Mouse (Mus musculus) embryo, embryonic 9.5 days (tissue): ENCODE data around the gene Spaca9.

Experiments used
- DNase-seq: peaks from one replicate; pipeline ENCODE4 v3.0.0-alpha.2; 2017; ENCODE audit errors: extremely low spot score

Gene Spaca9

GRCm38 (mm10) chr2:28699361-28700335, at the start of gene Spaca9, which contains the start of gene Ak8:
TSS of gene Spaca9 (minus strand) at chr2:28699727.
TSS of gene Ak8 (plus strand) at chr2:28700164.
- DNase-seq: peak; percentile 90

DNA sequence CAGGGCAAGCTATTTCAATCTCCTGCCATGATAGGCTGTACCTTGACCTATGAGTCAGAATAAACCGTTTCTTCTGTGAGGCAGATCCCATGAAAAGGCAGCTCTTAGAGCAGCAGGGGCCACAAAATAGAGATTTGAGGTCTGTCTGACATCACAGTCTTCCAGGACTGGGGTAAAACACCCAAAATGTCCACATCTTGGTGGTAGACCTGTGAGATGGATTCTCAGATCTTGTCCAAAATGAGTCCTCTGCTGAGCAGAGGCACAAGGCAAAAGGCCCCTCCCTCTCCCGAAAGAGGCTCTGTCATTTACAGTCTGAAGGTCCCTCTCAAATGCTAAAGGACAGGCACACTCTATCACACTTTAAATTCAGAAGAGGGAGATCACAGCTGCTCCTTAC, 48.2 kb upstream of the Spaca9 start:
- DNase-seq: no peak

GRCm38 (mm10) chr2:28746682-28747332, 47.3 kb upstream of the Spaca9 start:
- DNase-seq: no peak

- no peak for DNase-seq
Observed at GRCm38 (mm10) chr2:28742701-28743100, 43.2 kb upstream of the Spaca9 start.

- DNase-seq: no peak
Observed at GRCm38 (mm10) chr2:28740159-28740558, 40.6 kb upstream of the Spaca9 start.

DNA sequence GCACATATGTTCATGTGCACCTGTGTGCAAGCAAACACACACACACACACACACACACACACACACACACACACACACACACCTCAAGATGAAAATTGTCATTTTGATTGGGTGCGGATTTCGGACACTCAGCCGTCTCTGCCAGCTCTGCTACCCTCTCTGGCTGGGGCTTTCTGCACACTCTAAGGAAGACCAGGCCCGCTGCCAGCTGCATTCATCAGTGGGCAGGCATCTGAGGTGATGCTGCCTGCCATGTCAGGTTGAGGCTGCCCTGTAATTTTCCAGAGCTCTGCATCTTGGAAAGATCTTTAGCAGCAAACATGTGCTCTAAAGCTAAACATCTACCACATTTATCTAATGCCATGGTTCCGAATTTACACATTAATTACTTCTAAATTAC, 37.6 kb upstream of the Spaca9 start:
- DNase-seq: no peak

DNA sequence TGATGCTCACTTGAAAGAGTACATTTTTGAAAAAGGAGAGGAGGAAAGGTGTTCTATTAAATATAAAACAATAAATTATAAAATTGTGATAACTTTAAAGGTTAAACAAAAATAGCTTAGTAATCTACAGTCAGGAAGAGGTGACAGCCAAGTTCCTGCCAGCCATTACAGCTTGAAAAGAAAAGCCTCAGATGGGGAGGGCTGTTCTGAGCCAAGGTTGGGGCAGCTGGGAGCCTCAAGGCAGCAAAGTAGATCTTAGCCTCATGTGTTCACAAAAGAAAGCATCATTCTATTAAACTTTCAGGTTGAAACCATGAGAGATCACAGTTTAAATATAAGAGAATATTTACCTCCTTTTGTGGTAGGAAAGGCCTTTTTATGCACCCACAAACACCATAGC, 31.1 kb upstream of the Spaca9 start:
- DNase-seq: no peak

DNA sequence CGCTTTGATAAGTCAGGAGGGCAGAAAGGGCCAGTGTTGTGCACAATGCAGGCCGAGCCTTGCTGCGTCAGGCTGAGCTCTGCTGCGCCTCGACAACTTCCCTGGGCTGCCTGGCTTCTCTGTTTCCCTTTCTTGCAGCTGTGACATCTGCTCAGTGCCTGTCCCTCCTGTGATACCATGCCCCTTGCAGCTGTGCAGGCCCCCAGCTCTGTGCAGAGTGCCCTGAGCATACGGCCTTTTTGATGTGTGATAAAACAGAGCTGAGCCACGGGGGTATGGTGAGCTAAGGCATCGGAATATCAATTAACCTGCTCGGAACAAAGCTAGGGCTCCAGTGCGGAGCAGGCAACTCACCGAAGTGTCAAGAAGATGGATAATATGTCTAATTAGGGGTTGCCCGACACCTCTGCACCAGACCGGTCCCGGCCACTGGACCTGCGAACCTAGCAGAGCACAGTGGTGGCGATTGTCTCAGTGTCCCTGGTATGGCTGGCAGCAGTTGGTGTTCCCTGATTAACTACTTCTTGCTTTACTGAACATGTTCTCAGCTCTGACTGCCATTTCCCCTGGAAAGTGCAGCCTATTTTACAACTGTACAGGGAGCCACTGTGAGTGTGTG, 28.4 kb upstream of the Spaca9 start:
- peak; percentile 25 for DNase-seq

GRCm38 (mm10) chr2:28723912-28724311, 24.4 kb upstream of the Spaca9 start:
- DNase-seq: no peak

DNA sequence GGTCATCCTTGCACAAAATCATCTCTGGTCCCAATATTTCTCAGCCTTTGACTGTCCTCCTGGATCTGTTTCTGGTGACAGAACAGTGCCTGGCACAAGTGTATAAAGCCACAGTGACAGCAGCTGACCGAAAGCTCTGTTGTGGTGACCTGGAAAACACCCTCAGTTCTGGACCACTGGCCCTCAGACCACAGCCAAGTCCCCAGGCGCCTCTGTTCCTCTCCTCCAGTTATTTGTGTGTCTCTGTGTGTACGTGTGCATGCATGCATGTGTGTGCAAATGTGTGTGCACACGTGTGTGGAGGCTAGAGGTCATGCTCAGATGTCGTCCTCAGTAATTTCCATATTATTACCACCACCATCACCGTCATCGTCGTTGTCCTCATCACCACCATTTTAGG, 22.9 kb upstream of the Spaca9 start:
- no peak for DNase-seq

- DNase-seq: no peak
Observed at GRCm38 (mm10) chr2:28713036-28713435, 13.5 kb upstream of the Spaca9 start.

GRCm38 (mm10) chr2:28706787-28707186, 7.3 kb upstream of the Spaca9 start:
- DNase-seq: no peak

DNA sequence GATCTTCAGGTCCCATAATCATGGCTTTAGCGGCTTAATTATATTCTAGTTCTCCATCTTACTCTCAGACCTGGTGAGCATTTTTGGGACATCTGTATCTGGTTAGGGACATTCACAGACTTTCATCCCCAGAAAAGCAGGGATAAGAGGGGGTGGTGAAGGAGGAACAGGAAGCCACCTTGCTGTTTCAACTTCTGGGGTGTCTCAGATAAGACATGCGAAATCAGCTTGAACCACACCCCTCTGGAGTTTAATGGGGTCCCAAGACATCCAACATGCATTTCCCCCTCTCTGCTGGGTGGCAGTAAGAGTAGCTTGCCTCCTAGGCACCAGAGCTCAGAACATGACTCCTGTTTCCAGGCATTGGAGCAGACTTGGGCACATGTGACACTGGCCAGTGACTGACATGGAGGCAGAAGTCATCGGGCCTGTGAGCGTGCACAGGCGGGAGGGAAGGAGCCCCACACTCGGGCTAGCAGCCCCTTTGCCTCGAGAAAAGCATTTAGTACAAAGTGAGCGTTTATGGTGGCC, 6.6 kb upstream of the Spaca9 start:
- DNase-seq: no peak

DNA sequence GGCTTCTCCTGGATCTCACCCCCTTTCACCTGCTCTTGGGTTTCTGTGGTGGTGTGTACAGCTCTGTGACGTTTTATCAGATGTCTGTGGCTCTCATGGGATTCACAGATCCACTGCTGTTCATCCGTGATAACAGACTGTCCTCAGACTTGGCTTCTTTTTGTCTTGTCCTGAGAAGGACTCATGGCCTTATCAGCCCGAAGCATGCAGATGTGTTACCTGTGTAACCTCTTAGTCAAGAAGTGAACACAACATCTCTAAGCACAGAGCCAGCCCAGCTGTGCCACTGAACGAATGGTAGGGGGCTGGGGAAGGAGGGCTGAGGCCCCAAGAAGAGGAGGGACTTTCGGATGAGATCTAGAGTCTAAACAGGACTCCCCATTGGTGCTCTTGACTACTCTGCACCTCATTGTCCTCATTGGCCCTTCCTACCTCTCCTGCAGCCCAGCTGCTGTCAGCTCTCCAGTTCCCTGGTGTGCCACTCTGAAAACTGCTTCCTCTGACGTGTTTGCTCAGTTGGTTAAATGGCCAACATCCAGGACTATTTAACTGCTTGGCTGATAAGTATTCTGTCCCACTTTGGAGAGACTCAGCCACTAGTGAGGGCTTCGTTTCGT, 2.2 kb upstream of the Spaca9 start:
- DNase-seq: no peak

DNA sequence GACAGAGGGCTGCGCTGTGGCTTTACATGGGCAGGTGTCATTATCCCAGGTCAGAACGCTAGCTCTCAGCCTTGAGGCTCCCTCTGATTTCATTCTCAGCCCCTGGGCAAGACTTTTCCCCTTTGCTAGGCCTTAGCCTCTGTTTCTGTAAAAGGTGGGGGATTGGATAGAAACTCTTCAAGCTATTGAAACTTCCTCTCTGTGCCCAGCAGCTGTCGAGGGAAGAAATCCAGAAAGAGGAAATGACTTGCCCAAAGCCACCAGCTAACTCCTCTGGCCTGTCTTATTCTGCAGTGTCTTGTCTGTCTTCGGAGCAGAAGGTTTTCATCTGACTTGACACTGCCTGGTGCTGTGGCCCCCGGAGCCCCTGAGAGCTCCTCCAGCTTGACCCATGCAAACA, 961 bp downstream of the Spaca9 start:
- no peak for DNase-seq

DNA sequence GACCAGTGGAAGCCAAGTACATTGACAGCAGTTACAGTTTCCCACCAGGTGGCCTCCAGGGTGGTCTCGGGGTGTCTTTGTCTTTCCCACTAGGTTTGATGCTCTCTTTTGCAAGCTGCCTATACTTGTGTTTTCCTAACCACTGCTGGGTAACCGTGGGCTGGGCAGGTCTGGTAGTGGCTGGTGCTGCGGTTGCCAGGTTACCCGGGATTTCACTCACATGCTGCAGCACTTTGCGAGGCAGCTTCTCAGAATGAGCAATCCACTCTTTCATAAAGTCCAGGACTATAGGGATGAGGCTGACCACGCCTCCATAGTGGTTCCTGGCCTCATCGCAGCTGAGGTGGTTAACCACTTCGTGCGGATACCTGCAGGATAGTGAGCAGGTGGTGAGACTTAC, 6.8 kb downstream of the Spaca9 start:
- DNase-seq: no peak

GRCm38 (mm10) chr2:28688431-28688830, 11.1 kb downstream of the Spaca9 start:
- DNase-seq: peak; percentile 22

DNA sequence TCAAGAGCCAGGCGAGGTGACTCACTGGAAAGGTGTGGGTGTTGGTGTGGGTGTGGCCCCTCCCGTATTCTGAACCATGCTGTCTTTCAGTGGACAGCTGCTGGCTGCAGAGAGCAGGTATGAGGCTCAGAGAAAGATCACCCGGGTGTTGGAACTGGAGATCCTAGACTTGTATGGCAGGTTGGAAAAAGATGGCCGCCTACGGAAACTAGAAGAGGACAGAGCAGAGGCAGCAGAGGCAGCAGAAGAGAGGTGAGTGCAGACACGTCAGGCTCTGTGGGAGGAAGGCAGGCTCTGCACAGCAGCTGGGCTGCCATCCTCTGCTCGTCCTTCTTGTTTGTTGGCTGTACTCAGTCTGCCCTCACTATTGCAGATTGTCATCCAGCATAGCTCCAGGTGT, 13.6 kb downstream of the Spaca9 start:
- DNase-seq: no peak

DNA sequence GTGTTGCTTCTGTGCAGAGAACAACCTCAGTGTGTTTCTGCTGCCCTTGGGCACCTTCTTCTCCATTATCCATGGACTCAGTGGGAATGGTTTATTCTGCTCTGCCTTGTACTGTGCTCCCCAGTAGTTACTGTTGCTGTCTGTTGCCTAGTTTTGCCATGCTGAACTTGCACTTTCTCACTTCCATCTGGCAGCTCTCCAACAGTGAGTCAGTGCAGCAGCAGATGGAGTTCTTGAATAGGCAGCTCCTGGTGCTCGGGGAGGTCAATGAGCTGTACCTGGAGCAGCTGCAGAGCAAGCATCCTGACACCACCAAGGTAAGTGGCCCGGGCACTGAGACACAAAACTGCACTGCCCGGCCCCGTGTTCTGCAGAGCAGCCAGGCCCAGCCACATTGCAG, 17.8 kb downstream of the Spaca9 start:
- no peak for DNase-seq

DNA sequence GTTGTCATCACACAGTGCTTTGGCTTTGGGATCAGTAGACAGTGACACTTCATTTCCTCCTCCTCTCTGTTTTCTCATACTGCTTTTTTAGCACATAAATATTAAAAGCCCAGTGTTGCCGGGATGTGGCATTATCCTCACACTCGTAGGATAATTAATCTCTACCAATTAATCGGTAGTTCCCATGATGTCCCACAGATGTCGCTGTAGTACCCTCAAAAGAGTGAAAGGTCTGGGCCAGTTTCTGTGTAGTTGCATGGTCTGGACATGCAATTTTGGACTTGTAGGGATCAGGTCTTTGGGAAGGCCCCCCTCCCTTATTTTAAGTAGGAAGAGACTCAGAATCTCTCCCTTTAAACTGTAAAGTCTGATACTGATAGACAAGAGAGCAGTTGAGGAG, 18.8 kb downstream of the Spaca9 start:
- DNase-seq: peak; percentile 23

DNA sequence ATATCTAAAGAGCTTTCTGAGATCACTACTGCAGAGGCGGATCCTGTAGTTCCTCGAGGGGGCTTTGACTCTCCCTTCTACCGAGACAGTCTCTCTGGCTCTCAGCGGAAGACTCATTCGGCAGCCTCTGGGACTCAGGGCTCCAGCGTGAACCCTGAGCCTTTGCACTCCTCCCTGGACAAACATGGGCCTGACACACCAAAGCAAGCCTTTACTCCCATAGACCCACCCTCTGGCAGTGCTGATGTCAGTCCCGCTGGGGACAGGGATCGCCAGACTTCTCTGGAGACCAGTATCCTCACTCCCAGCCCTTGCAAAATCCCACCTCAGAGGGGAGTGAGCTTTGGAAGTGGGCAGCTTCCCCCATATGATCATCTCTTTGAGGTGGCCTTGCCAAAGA, 23.5 kb downstream of the Spaca9 start:
- DNase-seq: no peak

DNA sequence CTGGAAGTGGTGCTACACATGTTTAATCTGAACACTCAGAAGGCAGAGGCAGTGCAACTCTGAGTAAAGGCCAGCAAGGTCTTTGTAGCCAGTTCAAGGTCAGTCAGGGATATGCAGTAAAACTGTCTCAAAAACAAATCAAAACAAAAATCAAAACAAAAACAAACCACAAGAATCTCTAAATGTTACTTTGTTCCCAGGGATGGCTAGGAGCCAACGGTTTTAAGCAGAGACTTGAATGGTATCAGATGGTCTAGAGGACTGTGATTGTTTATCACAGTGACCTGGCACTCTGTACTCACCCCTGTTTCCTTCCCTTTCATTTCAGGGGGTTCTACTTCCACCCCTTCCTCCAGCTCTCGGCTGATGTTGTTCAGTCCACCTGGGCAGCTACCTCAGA, 28.1 kb downstream of the Spaca9 start:
- DNase-seq: no peak
